Mouse (Mus musculus): ENCODE measurements around the gene Il4ra. TPM values are rescaled to one million over a fixed set of nuclear protein-coding genes. Genes with fewer than 3 reads are reported as not detected.

Il4ra gene
- total RNA-seq, 4 experiments from 2014 or later: 4.8 to 12.4 (median 8.4) TPM

DNA sequence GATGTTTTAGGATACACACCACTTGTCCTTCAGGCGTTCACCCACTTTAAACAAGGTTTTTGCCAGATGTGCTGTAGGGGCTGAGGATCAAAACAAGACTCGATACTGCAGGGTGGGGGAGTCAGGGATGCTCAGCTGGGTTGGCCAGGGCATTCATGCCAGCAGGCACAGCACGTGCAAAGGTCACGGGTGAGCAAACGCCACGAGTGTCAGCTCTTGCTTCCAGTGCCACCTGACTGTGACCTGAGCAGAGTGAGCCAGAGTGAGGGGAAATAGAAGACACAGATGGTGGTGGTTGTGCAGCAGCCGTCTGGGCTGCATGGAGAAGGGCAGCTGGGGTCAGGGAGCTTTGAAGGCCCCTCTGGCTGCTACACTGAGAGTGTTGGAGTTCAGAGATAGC, 73.9 kb downstream of the Il4ra start:
- DNase-seq (ENCODE audit: low spot score in 2 of 2): no peak

Other genes with a start within 250 kb of the Il4ra start
- 1 to 10 TPM; 5.3 to 6.0 (median 5.8) TPM for gene Kdm8, start 107.4 kb upstream of the Il4ra start, total RNA-seq (2022)
- 10 to 100 TPM; 14.7 to 17.3 (median 15.9) TPM for gene Nsmce1, start 60.5 kb upstream of the Il4ra start, total RNA-seq (2022)
- 1 to 10 TPM; 1.4 to 4.2 (median 2.4) TPM for gene Il21r, start 51.3 kb downstream of the Il4ra start, total RNA-seq (2022)
- 100 to 1,000 TPM in 3 of 4 experiments, 10 to 100 TPM in 1; 98.4 to 122 (median 108) TPM for gene Gtf3c1, start 155.7 kb downstream of the Il4ra start, total RNA-seq (2022)
- 10 to 100 TPM; 24.0 to 41.3 (median 37.3) TPM for gene D430042O09Rik, start 155.8 kb downstream of the Il4ra start, total RNA-seq (2022)